Mouse (Mus musculus) 3134 (cell line): Measurements from ENCODE around the gene Hyal3.

Source experiments
- DNase-seq: peaks from one replicate; pipeline ENCODE4 v3.0.0-alpha.2; 2011; ENCODE audit warnings: low spot score; ENCODE audit not compliant: insufficient read length; ENCODE audit errors: extremely low read depth

The Hyal3 gene

GRCm38 (mm10) chr9:107631311-107631826 is 50.8 kb downstream of the Hyal3 start:
- DNase-seq, result no peak

- no peak for DNase-seq
These were observed 51.2 kb downstream of the Hyal3 start for GRCm38 (mm10) chr9:107631861-107632260.

GRCm38 (mm10) chr9:107632478-107632877 is 51.9 kb downstream of the Hyal3 start:
- DNase-seq, result peak; percentile 76

- DNase-seq, result peak; percentile 89
These were observed 52.6 kb downstream of the Hyal3 start for GRCm38 (mm10) chr9:107633091-107633660.

- DNase-seq, result peak; percentile 44
These were observed 53.2 kb downstream of the Hyal3 start for GRCm38 (mm10) chr9:107633661-107634405.

- DNase-seq, result no peak
These were observed 54.0 kb downstream of the Hyal3 start for GRCm38 (mm10) chr9:107634406-107635278.

- DNase-seq, result peak; percentile 96
These were observed 54.8 kb downstream of the Hyal3 start, which contains the start of gene Gnai2 for GRCm38 (mm10) chr9:107635279-107636028. Gene Gnai2, minus strand, starts transcription at chr9:107635367.
